Mouse (Mus musculus): ENCODE data around the gene Fam221b.

The Fam221b gene

GRCm38 (mm10) chr4:43613060-43613730 is 55.8 kb downstream of the Fam221b start:
- no peak for DNase-seq (ENCODE audit: low read depth, low spot score)

- DNase-seq (ENCODE audit: low read depth, low spot score) = no peak
These were observed 56.4 kb downstream of the Fam221b start for GRCm38 (mm10) chr4:43612534-43612933.
